Mouse (Mus musculus): ENCODE results near the gene Scgb1b11. TPM values are rescaled to one million over a fixed set of nuclear protein-coding genes. Genes with fewer than 3 reads are reported as not detected.
"Not testable (repeated sequence)": the region's sequence is repeated elsewhere in the genome, so short reads cannot be mapped to it uniquely, and the experiment has no call there.

The Scgb1b11 gene
- total RNA-seq (2021), result not detected

DNA sequence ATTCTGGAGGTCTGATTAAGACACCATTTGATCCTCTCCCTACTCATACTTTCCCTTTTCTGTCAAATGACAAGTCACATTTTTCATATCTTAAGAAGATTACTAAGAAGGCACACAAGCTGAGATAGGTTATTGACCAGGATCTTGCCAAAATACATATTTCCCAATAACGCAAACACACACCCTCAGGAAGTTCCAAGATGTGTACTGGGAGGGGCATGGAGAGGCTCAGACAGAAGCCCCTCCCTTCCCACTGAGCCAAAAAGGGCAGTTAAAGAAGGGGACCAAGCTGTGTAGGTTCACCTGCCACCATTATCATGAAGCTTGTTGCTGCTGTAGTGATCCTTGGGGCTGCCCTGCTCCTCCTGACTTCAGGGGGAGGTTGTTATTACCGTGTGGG, at the start of gene Scgb1b11:
Gene Scgb1b11 (plus strand): TSS at position 301 of the 400 bp plus-strand sequence.
- intact Hi-C loops (cut with DNase I); DNase-seq: not testable (repeated sequence)

DNA sequence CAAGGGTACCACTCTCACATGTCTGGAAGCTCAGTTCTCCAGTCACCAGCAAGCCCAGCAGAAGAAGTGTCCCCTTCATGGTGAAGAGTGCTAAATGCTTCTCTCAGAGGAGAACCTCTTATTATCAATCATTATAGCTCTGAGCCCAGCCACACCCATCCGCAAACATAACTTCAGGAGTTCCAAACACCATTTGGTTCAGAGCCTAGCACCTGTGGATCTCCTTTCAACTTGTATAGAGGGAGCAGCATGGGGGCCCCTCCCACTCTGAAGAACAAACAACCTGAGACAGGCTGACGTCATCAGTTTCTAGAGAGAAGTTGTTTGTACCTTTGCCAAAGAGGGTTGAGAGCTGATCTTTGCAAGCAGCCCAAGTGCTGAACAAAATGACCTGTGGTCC, 11.6 kb upstream of the Scgb1b11 start, which contains the start of gene Scgb2b11:
Gene Scgb2b11 (minus strand): TSS at position 101 of the 400 bp plus-strand sequence.
- DNase-seq; intact Hi-C loops (cut with DNase I): not testable (repeated sequence)

Other genes with a start within 250 kb of the Scgb1b11 start
- gene Scgb1b10, start 122.0 kb upstream of the Scgb1b11 start, total RNA-seq (2021), result not detected
- gene Scgb2b11, start 11.7 kb upstream of the Scgb1b11 start, total RNA-seq (2021), result not detected
- not detected for gene Scgb2b12, start 104.4 kb downstream of the Scgb1b11 start, total RNA-seq (2021)
- gene Scgb1b12, start 111.3 kb downstream of the Scgb1b11 start, total RNA-seq (2021), result not detected
- not detected for gene Scgb1b29, start 218.7 kb downstream of the Scgb1b11 start, total RNA-seq (2021)

Measured in heart, postnatal 10 days (tissue).